Mouse (Mus musculus) kidney, embryonic 14.5 days (tissue): Measurements from ENCODE around the gene Clstn2. TPM values are rescaled to one million over a fixed set of nuclear protein-coding genes. Genes with fewer than 3 reads are reported as not detected.
A peak's percentile ranks its signal among the peaks of the same experiment; 100 is the strongest.

Source experiments
- ATAC-seq: fragments of 200-750 bp; cut with Nextera tagmentation; 2 replicates; pipeline ENCODE4 v1.8.0; 2017; ENCODE audit warnings: moderate number of reproducible peaks, mild to moderate bottlenecking, moderate TSS enrichment, moderate library complexity; ENCODE audit not compliant: low FRiP score, low TSS enrichment
- H3K27ac ChIP-seq: fragments of 300-500 bp; sonication (generic); 2 replicates; pipeline ENCODE4 v1.5.1; 2014; ENCODE audit warnings: low read depth, mild to moderate bottlenecking, low read length, moderate library complexity, mixed read lengths
- H3K27me3 ChIP-seq: fragments of 300-500 bp; sonication (generic); 2 replicates; pipeline ENCODE4 v1.6.1; 2014; ENCODE audit warnings: mild to moderate bottlenecking, low read length; ENCODE audit not compliant: control insufficient read depth, insufficient read depth
- H3K36me3 ChIP-seq: fragments of 300-500 bp; sonication (generic); 2 replicates; pipeline ENCODE4 v1.6.1; 2014; ENCODE audit warnings: low read length, mixed read lengths; ENCODE audit not compliant: control insufficient read depth, insufficient read depth
- H3K4me1 ChIP-seq: fragments of 300-500 bp; sonication (generic); 2 replicates; pipeline ENCODE4 v1.6.1; 2014; ENCODE audit warnings: low read length, mixed read lengths; ENCODE audit not compliant: control insufficient read depth, insufficient read depth
- H3K4me2 ChIP-seq: fragments of 300-500 bp; sonication (generic); replicated peaks from 2 replicates; pipeline ENCODE4 v1.6.1; 2014; ENCODE audit warnings: low read depth, mild to moderate bottlenecking, low read length
- H3K4me3 ChIP-seq: fragments of 300-500 bp; sonication (generic); 2 replicates; pipeline ENCODE4 v1.5.1; 2014; ENCODE audit warnings: mild to moderate bottlenecking, low read length
- H3K9ac ChIP-seq: fragments of 300-500 bp; sonication (generic); 2 replicates; pipeline ENCODE4 v1.6.1; 2014; ENCODE audit warnings: low read depth, mild to moderate bottlenecking, low read length, moderate library complexity
- H3K9me3 ChIP-seq: fragments of 300-500 bp; sonication (generic); 2 replicates; pipeline ENCODE4 v1.6.1; 2016; ENCODE audit warnings: low read length; ENCODE audit not compliant: control insufficient read depth
- WGBS: fragments of 180-500 bp; shearing (Covaris S2); extraction: QIAGEN DNeasy Blood & Tissue Kit; methylation state at CpG from one replicate; pipeline ENCODE4 v1.1.7; 2014; 5-methylcytosine and 5-hydroxymethylcytosine counted together
- polyA plus RNA-seq: library from polyadenylated mRNA; unstranded; fragments of >200 nt; fragmentation: Nextera tagmentation; extraction: Ambion mirVana; gene quantifications from 2 replicates; pipeline ENCODE4 v1.2.1, GENCODE M21; 2014

The Clstn2 gene
- polyA plus RNA-seq, 1 experiment from 2014 or later = 2.7 TPM

DNA sequence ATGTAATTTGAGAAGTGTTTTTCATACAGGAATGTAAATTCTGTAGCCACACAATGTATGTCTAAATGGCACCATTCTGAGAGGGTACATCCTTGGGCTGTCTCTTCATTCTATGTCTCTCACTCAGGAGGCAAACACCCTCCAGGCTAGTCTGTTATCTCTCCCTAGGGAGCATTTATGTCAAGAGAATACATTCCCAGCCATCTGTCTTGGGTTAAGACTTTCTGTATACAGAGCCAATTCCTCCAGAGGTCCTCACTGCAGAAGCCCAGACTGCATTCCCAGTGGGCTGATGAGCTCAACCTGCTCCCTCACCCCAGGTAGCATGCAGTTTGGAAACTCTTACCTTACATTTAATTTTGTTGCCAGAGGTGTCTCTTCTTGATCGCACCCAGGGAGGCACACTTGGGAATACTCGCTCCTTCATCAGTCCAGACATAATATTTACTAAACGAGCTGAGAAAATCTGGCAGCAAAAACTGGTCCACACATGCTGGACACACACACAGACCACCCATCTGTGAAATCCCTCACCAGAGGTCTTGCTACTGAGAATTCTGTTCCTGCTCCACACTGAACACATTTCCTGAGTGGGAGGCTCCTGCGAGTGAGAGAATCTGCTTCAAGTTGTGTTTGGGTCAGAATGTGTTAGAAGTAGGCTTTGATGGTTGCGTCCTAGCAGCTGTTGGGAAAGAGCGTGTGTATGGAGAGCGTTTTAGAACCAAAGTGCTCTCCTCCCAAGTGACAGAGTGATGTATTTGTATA lies 592.9 kb downstream of the Clstn2 start:
- WGBS = 69% methylated on average over 7 of the region's 7 CpGs
- H3K36me3 ChIP-seq = no peaks in the 10 kb centered on the region
- H3K4me3 ChIP-seq = no peak overlapping the region
- no peaks in the 10 kb centered on the region for H3K4me1 ChIP-seq
- H3K27me3 ChIP-seq = no peaks in the 10 kb centered on the region
- H3K27ac ChIP-seq = no peak overlapping the region
- no peak overlapping the region for H3K9ac ChIP-seq
- no peak overlapping the region for H3K4me2 ChIP-seq
- ATAC-seq = no peak
- no peaks in the 10 kb centered on the region for H3K9me3 ChIP-seq

DNA sequence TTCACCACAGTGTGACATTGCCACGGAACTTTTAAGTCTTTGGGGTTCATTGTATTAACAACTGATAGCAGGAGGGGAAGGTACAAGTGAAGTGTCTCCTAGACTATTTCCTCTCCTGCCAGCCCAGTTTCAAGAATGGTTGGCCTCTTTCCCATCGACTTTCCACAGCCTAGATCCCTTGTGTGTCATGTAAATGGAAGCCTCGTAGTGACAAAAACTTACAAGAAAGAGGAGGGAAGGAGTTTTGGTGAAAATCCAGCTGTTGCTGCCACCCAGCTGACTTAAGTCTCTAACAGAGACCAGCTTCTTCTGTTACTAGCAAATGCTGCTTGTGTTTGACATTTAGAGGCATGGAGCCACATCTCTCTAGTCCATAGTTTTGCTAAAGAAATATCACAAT lies 598.3 kb downstream of the Clstn2 start:
- no peaks in the 10 kb centered on the region for H3K9me3 ChIP-seq
- no peak overlapping the region for H3K9ac ChIP-seq
- H3K36me3 ChIP-seq = no peaks in the 10 kb centered on the region
- WGBS = 62% methylated on average over 3 of the region's 3 CpGs
- H3K4me3 ChIP-seq = no peak overlapping the region
- no peak overlapping the region for H3K4me2 ChIP-seq
- no peak for ATAC-seq
- no peaks in the 10 kb centered on the region for H3K4me1 ChIP-seq
- no peaks in the 10 kb centered on the region for H3K27me3 ChIP-seq
- no peak overlapping the region for H3K27ac ChIP-seq

DNA sequence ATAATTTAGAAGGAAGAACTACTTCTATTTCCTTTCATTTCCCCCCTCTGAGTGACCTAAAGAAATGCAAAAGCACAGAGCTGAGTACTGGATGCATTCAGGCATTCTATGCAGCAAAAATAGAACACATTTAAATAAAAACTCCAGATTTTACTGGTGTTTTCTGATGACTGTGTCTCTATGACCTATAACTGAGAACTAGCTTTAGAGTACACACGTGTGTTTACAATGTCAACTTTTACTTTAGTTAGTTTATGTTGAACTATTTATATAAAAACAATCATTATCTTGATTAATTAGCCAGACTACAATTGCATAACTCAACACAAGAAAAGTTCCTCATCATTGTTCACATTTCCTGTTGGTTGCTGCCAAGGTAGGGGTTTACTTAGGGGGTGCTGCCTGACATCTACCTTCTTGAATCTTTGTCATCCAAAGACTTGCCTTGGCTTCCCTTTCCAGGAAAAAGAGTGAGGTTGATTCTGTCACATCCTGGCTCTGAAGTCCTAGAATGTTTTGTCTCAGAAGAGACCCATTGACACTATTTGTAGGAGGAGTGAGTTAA lies 603.0 kb downstream of the Clstn2 start:
- Histone ChIP-seq H3K27ac (no peak overlapping the region), H3K9ac (no peak overlapping the region), H3K4me1 (no peaks in the 10 kb centered on the region), H3K4me2 (no peak overlapping the region), H3K9me3 (no peaks in the 10 kb centered on the region), H3K27me3 (no peaks in the 10 kb centered on the region), H3K4me3 (no peak overlapping the region), H3K36me3 (no peaks in the 10 kb centered on the region)
- WGBS = 76% methylated on average over 1 of the region's 1 CpGs
- no peak for ATAC-seq

DNA sequence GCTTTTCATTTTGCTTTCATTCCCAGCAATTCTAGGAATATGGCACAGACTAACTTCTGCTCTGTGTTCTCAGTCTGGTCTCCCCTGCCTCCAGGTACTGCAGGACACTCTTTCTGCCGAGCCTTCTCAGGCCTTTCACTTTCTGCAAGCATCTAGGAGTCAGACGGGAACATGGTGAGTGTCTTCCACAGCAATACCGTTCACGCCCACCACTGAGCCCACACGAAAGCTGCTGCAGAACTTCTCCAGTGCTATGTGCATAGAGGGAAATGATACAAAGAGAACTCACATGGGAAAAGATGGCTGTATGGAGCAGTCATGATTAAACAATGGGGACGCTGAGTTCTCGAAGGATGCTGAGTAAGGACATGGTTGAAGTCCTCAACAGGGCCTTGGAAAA lies 604.9 kb downstream of the Clstn2 start:
- H3K4me1 ChIP-seq = no peaks in the 10 kb centered on the region
- H3K9me3 ChIP-seq = no peaks in the 10 kb centered on the region
- no peak overlapping the region for H3K27ac ChIP-seq
- WGBS = 83% methylated on average over 7 of the region's 7 CpGs
- no peak overlapping the region for H3K9ac ChIP-seq
- no peak overlapping the region for H3K4me3 ChIP-seq
- H3K27me3 ChIP-seq = no peaks in the 10 kb centered on the region
- H3K4me2 ChIP-seq = no peak overlapping the region
- no peaks in the 10 kb centered on the region for H3K36me3 ChIP-seq
- ATAC-seq = no peak

DNA sequence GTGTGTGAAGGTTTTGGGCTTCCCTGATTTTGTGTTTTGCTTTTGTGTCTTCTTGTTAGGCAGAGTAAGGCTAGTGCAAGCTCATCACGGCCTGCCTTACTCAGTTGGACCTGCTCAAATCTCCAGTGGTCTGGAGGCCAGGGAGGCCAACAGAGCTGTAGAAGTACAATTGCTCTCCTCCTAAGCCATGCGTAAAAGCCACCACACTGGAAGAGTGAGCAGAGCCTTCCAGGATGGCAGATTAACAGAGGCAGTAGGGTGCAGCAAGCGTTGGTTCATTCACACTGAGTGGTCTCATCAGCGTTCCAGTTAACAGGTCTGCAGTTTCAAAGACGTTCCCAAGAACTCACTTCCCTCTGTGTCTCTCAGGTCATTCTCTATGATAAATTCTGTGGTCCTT lies 612.1 kb downstream of the Clstn2 start:
- H3K27me3 ChIP-seq = no peaks in the 10 kb centered on the region
- H3K4me2 ChIP-seq = no peak overlapping the region
- no peak overlapping the region for H3K4me3 ChIP-seq
- ATAC-seq = peak; percentile 67; the same call in 1 of the 2 replicates
- H3K27ac ChIP-seq = no peak overlapping the region
- H3K36me3 ChIP-seq = no peaks in the 10 kb centered on the region
- no peaks in the 10 kb centered on the region for H3K9me3 ChIP-seq
- H3K4me1 ChIP-seq = no peaks in the 10 kb centered on the region; the same call in 1 of the 2 replicates
- 21% methylated on average over 5 of the region's 5 CpGs for WGBS
- no peak overlapping the region for H3K9ac ChIP-seq

DNA sequence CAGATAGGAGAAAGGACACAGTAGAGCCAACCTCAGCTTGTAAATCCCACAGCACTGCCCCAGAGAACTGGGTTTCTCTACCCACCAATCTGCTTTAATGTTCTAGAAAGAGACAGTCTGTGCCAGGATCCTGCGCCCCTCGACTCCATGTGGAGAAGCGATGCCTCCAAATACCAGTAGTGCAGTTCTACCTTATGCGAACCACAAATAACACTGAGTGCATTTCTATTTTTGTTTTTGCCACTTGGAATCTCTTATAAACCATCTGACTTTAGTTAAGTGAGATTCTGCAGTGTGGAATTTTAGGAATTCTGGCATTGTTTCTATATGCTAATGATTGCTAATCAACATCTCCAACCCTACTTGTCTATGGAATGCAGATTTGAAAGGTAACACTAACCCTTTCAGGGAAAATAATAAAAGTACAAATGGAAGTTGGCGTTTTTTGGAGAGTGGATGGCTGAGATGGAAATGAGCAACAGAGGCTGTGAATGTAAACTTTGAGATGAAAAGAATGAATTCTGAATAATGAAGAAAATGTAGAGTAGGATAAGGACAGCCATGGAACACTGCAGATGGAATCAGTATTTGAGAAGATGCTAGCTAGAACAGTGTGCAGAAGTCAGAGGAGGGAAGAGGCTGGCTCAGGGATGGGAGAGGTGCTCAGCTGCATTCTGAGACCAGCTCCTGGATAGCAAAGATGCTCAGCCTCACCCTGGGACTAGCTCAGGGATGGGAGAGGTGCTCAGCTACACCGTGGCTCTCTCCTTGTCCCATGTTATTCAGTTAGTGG lies 617.9 kb downstream of the Clstn2 start:
- no peak overlapping the region for H3K27ac ChIP-seq
- no peak for ATAC-seq
- H3K4me1 ChIP-seq = no peaks in the 10 kb centered on the region
- no peaks in the 10 kb centered on the region for H3K36me3 ChIP-seq
- no peak overlapping the region for H3K4me3 ChIP-seq
- WGBS = 82% methylated on average over 6 of the region's 6 CpGs
- no peak overlapping the region for H3K4me2 ChIP-seq
- H3K9ac ChIP-seq = no peak overlapping the region
- H3K9me3 ChIP-seq = no peaks in the 10 kb centered on the region
- no peaks in the 10 kb centered on the region for H3K27me3 ChIP-seq

DNA sequence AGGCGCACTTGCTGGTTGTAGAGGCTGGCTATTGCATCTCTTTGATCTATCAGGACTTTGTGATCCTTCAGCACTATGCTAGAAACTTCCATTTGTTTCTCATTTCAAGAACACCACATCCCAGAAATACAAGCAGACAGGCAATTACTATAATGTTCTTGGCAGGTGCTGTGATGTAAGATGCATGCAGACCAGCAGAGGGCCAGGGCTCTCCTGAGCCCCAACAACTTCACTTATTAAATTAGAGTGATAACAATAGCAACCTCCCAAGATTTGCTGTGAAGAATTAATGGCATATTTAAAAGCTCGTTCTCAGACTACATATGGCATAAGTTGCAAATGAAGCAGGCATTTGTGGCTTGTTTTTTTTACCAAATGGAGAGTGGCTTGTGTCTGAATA lies 624.8 kb downstream of the Clstn2 start:
- no peak for ATAC-seq
- 83% methylated on average over 2 of the region's 2 CpGs for WGBS
- Histone ChIP-seq H3K36me3 (no peaks in the 10 kb centered on the region), H3K9ac (no peak overlapping the region), H3K27me3 (no peaks in the 10 kb centered on the region), H3K4me2 (no peak overlapping the region), H3K27ac (no peak overlapping the region), H3K4me3 (no peak overlapping the region), H3K9me3 (no peaks in the 10 kb centered on the region), H3K4me1 (no peaks in the 10 kb centered on the region)
